Mouse (Mus musculus) stomach, embryonic 14.5 days (tissue): ENCODE data around the gene Gm39566. TPM values are rescaled to one million over a fixed set of nuclear protein-coding genes. Genes with fewer than 3 reads are reported as not detected.

Experiments used
- ATAC-seq: fragments of 200-750 bp; cut with Nextera tagmentation; 2 replicates; pipeline ENCODE4 v1.8.0; 2017; ENCODE audit warnings: low read depth, moderate TSS enrichment; ENCODE audit not compliant: insufficient number of reproducible peaks, insufficient read depth, low FRiP score
- H3K27ac ChIP-seq: fragments of 300-500 bp; sonication (generic); 2 replicates; pipeline ENCODE4 v1.5.1; 2014; ENCODE audit warnings: mild to moderate bottlenecking, low read length, moderate library complexity, mixed read lengths
- H3K27me3 ChIP-seq: fragments of 300-500 bp; sonication (generic); 2 replicates; pipeline ENCODE4 v1.6.1; 2014; ENCODE audit warnings: low read length, control low read depth, mixed read lengths; ENCODE audit not compliant: control insufficient read depth, insufficient read depth
- H3K36me3 ChIP-seq: fragments of 300-500 bp; sonication (generic); 2 replicates; pipeline ENCODE4 v1.6.1; 2014; ENCODE audit warnings: mild to moderate bottlenecking, control low read depth, low read length, moderate library complexity, mixed read lengths; ENCODE audit not compliant: control insufficient read depth, insufficient read depth
- H3K4me1 ChIP-seq: fragments of 300-500 bp; sonication (generic); 2 replicates; pipeline ENCODE4 v1.6.1; 2014; ENCODE audit warnings: low read length, control low read depth, mixed read lengths; ENCODE audit not compliant: control insufficient read depth, insufficient read depth
- H3K4me2 ChIP-seq: fragments of 300-500 bp; sonication (generic); replicated peaks from 2 replicates; pipeline ENCODE4 v1.6.1; 2014; ENCODE audit warnings: low read depth, low read length, control low read depth
- H3K4me3 ChIP-seq: fragments of 300-500 bp; sonication (generic); 2 replicates; pipeline ENCODE4 v1.5.1; 2014; ENCODE audit warnings: low read depth, low read length, control low read depth
- H3K9ac ChIP-seq: fragments of 300-500 bp; sonication (generic); replicated peaks from 2 replicates; pipeline ENCODE4 v1.6.1; 2014; ENCODE audit warnings: low read depth, mild to moderate bottlenecking, control low read depth, low read length, moderate library complexity, mixed read lengths
- H3K9me3 ChIP-seq: fragments of 300-500 bp; sonication (generic); 2 replicates; pipeline ENCODE4 v1.6.1; 2016; ENCODE audit warnings: low read depth, low read length, control low read depth; ENCODE audit not compliant: control insufficient read depth
- WGBS: fragments of 180-500 bp; shearing (Covaris S2); extraction: QIAGEN DNeasy Blood & Tissue Kit; methylation state at CpG from one replicate; pipeline ENCODE4 v1.1.7; 2014; 5-methylcytosine and 5-hydroxymethylcytosine counted together
- polyA plus RNA-seq: library from polyadenylated mRNA; unstranded; fragments of >200 nt; fragmentation: Nextera tagmentation; extraction: Ambion mirVana; gene quantifications from 2 replicates; pipeline ENCODE4 v1.2.1, GENCODE M21; 2014

Gm39566 gene
- polyA plus RNA-seq, 1 experiment from 2014 or later, result not detected

- 2% methylated on average over 60 of the region's 60 CpGs for WGBS
- peak; percentile 50 for ATAC-seq
- Histone ChIP-seq H3K4me1 (peaks cover 45% of the 10 kb centered on the region), H3K4me3 (peak overlapping the region; percentile 57), H3K27ac (peak overlapping the region; percentile 44; the same call in 1 of the 2 replicates), H3K4me2 (peak overlapping the region; percentile 99), H3K36me3 (no peaks in the 10 kb centered on the region), H3K27me3 (peaks cover 3% of the 10 kb centered on the region; the same call in 1 of the 2 replicates), H3K9ac (peak overlapping the region; percentile 38; the same call in 1 of the 2 replicates), H3K9me3 (no peaks in the 10 kb centered on the region)
These were observed 11.1 kb downstream of the Gm39566 start for GRCm38 (mm10) chr11:69803786-69804651.

- H3K4me3 ChIP-seq, result peak overlapping the region; percentile 57
- no peaks in the 10 kb centered on the region for H3K9me3 ChIP-seq
- peak overlapping the region; percentile 44; the same call in 1 of the 2 replicates for H3K27ac ChIP-seq
- WGBS, result 5% methylated on average over 12 of the region's 12 CpGs
- H3K9ac ChIP-seq, result peak overlapping the region; percentile 48; the same call in 1 of the 2 replicates
- peak overlapping the region; percentile 99 for H3K4me2 ChIP-seq
- peaks cover 3% of the 10 kb centered on the region; the same call in 1 of the 2 replicates for H3K27me3 ChIP-seq
- ATAC-seq, result 0 out of 2 replicates have a peak, but pooled peaks have one; percentile 8
- no peaks in the 10 kb centered on the region for H3K36me3 ChIP-seq
- H3K4me1 ChIP-seq, result peaks cover 47% of the 10 kb centered on the region
These were observed 11.8 kb downstream of the Gm39566 start for GRCm38 (mm10) chr11:69803328-69803727.

- Histone ChIP-seq H3K4me3 (peak overlapping the region; percentile 57), H3K9me3 (no peaks in the 10 kb centered on the region), H3K27me3 (peaks cover 3% of the 10 kb centered on the region; the same call in 1 of the 2 replicates), H3K36me3 (no peaks in the 10 kb centered on the region), H3K27ac (no peak overlapping the region), H3K9ac (peak overlapping the region; percentile 48; the same call in 1 of the 2 replicates), H3K4me2 (peak overlapping the region; percentile 99), H3K4me1 (peaks cover 47% of the 10 kb centered on the region)
- ATAC-seq, result peak; percentile 24; the same call in 1 of the 2 replicates
- under 1% methylated on average over 33 of the region's 33 CpGs for WGBS
These were observed 12.4 kb downstream of the Gm39566 start for GRCm38 (mm10) chr11:69802648-69803105.

- no peaks in the 10 kb centered on the region for H3K36me3 ChIP-seq
- H3K27ac ChIP-seq, result peak within 1 kb of the TSS; percentile 35
- peak within 1 kb of the TSS; percentile 54 for H3K9ac ChIP-seq
- H3K4me1 ChIP-seq, result peaks cover 47% of the 10 kb centered on the region
- peak within 1 kb of the TSS; percentile 99 for H3K4me2 ChIP-seq
- WGBS, result under 1% methylated on average over 33 of the region's 33 CpGs
- H3K4me3 ChIP-seq, result peak within 1 kb of the TSS; percentile 57
- H3K27me3 ChIP-seq, result peaks cover 3% of the 10 kb centered on the region; the same call in 1 of the 2 replicates
- H3K9me3 ChIP-seq, result no peaks in the 10 kb centered on the region
- ATAC-seq, result no peak
These were observed 13.6 kb downstream of the Gm39566 start, which contains the start of gene Fgf11 for GRCm38 (mm10) chr11:69801379-69801977. Fgf11 (minus strand) TSS chr11:69801857.

GRCm38 (mm10) chr11:69800392-69801197 is 14.5 kb downstream of the Gm39566 start:
- no peaks in the 10 kb centered on the region; the same call in 1 of the 2 replicates for H3K27me3 ChIP-seq
- H3K4me3 ChIP-seq, result peak overlapping the region; percentile 57
- H3K36me3 ChIP-seq, result no peaks in the 10 kb centered on the region
- no peaks in the 10 kb centered on the region for H3K9me3 ChIP-seq
- peak overlapping the region; percentile 54 for H3K9ac ChIP-seq
- H3K4me2 ChIP-seq, result peak overlapping the region; percentile 99
- H3K4me1 ChIP-seq, result peaks cover 47% of the 10 kb centered on the region
- under 1% methylated on average over 36 of the region's 36 CpGs for WGBS
- peak overlapping the region; percentile 35 for H3K27ac ChIP-seq
- ATAC-seq, result peak; percentile 42

- peak overlapping the region; percentile 35; the same call in 1 of the 2 replicates for H3K27ac ChIP-seq
- H3K4me1 ChIP-seq, result peaks cover 47% of the 10 kb centered on the region
These were observed 15.0 kb downstream of the Gm39566 start for GRCm38 (mm10) chr11:69800138-69800391.

GRCm38 (mm10) chr11:69799394-69800137 is 15.5 kb downstream of the Gm39566 start:
- Histone ChIP-seq H3K4me2 (peak overlapping the region; percentile 99), H3K27ac (peak overlapping the region; percentile 35; the same call in 1 of the 2 replicates), H3K27me3 (no peaks in the 10 kb centered on the region; the same call in 1 of the 2 replicates), H3K9me3 (no peaks in the 10 kb centered on the region), H3K4me3 (peak overlapping the region; percentile 57; the same call in 1 of the 2 replicates), H3K36me3 (no peaks in the 10 kb centered on the region), H3K9ac (no peak overlapping the region), H3K4me1 (peaks cover 42% of the 10 kb centered on the region)
- 20% methylated on average over 12 of the region's 12 CpGs for WGBS
- no peak for ATAC-seq

More at GRCm38 (mm10) chr11:69800138-69800391, 15.0 kb downstream of the Gm39566 start:
- Histone ChIP-seq H3K9ac (no peak overlapping the region), H3K27me3 (no peaks in the 10 kb centered on the region; the same call in 1 of the 2 replicates), H3K4me3 (peak overlapping the region; percentile 57), H3K36me3 (no peaks in the 10 kb centered on the region), H3K9me3 (no peaks in the 10 kb centered on the region), H3K4me2 (peak overlapping the region; percentile 99)
- WGBS, result 3% methylated on average over 11 of the region's 11 CpGs
- ATAC-seq, result no peak
